Mouse (Mus musculus) small intestine, adult 2 months (tissue): ENCODE measurements at regions not wholly inside any gene's neighbourhood (a gene's known extent, or its start where the extent isn't known, plus 50 kb on each side); places are given as distances from the start of the nearest gene placed in this dataset.

ENCODE experiments used
- CTCF ChIP-seq: fragments of 200-500 bp; IDR thresholded peaks from 2 replicates; pipeline ENCODE4 v1.5.1; 2012; ENCODE audit warnings: low read depth, mild to moderate bottlenecking, control low read depth, inconsistent platforms, low read length, moderate library complexity, mixed read lengths; ENCODE audit not compliant: insufficient replicate concordance, insufficient read length; ENCODE audit errors: extremely low read depth
- POLR2A ChIP-seq: fragments of 200-500 bp; IDR thresholded peaks from 2 replicates; pipeline ENCODE4 v1.6.1; 2012; ENCODE audit warnings: low read depth, mild to moderate bottlenecking, control low read depth, inconsistent platforms, low read length, moderate library complexity

DNA sequence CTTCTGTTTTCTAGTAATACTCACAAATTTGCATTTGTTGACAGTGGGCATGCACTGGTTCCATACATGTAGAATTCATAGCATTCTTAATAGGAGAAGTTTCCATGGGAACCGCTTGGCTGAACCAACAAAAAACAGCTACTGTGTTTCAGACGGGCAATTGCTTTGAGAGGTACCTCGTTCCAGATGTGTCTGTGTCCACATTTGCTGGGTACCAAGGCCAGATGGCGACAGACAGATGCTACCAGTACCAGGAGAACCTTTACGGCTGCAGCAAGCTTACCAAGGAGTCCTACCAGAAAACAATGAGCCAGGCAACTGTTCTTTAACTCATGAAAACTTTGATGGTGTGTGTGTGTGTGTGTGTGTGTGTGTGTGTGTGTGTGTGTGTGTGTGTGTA lies 137.1 kb upstream of the Prickle1 start:
- TF ChIP-seq CTCF (no peak), POLR2A (no peak)
